Mouse (Mus musculus) CH12.LX (cell line): ENCODE results near the gene Slc43a1. TPM values are rescaled to one million over a fixed set of nuclear protein-coding genes. Genes with fewer than 3 reads are reported as not detected.

Source experiments
- DNase-seq: peaks from one replicate; pipeline ENCODE4 v3.0.0-alpha.2; 2013; ENCODE audit errors: extremely low read depth
- H3K27ac ChIP-seq: 2 replicates; pipeline ENCODE4 v1.5.1; 2012; ENCODE audit warnings: low read depth, mild to moderate bottlenecking, control low read depth, moderate library complexity; ENCODE audit not compliant: insufficient read depth
- H3K27me3 ChIP-seq: replicated peaks from 2 replicates; pipeline ENCODE3; 2012; ENCODE audit warnings: inconsistent platforms
- H3K36me3 ChIP-seq, 2 experiments: replicated peaks in 1 of 2; 2 replicates each; pipeline versions ENCODE3 to v1.6.1; 2012; ENCODE audit warnings: inconsistent platforms in 1 of 2, low read length in 1 of 2, mild to moderate bottlenecking in 1 of 2, mixed read lengths in 1 of 2, moderate library complexity in 1 of 2; ENCODE audit not compliant: control insufficient read depth in 1 of 2, insufficient read depth in 1 of 2
- H3K4me1 ChIP-seq, 2 experiments: 2 replicates each; pipeline ENCODE4 v1.6.1; 2012; ENCODE audit warnings: inconsistent platforms in 1 of 2, moderate library complexity in 1 of 2; ENCODE audit not compliant: insufficient read depth in 2 of 2, control insufficient read depth in 1 of 2
- H3K4me2 ChIP-seq: 2 replicates; pipeline ENCODE4 v1.6.1; 2012; ENCODE audit warnings: low read depth, mild to moderate bottlenecking, control low read depth; ENCODE audit not compliant: poor library complexity, insufficient read depth, severe bottlenecking
- H3K4me3 ChIP-seq, 3 experiments: fragments of 150-350 bp in 1 of 3; sonication (generic) in 1 of 3; replicated peaks in 1 of 3; 2 replicates each; pipeline versions ENCODE3 to v1.5.1; 2011 to 2012; ENCODE audit warnings: low read depth in 2 of 3, low read length in 2 of 3, mild to moderate bottlenecking in 2 of 3, moderate library complexity in 2 of 3, control low read depth in 1 of 3, improper control_type of control experiment in 1 of 3, inconsistent platforms in 1 of 3, mixed read lengths in 1 of 3; ENCODE audit not compliant: poor library complexity in 1 of 3
- H3K79me2 ChIP-seq: replicated peaks from 2 replicates; pipeline ENCODE4 v1.6.1; 2012; ENCODE audit warnings: mild to moderate bottlenecking, moderate library complexity; ENCODE audit not compliant: control insufficient read depth, poor library complexity, insufficient read depth, severe bottlenecking; ENCODE audit errors: extremely low read depth
- H3K9ac ChIP-seq: 2 replicates; pipeline ENCODE4 v1.6.1; 2012; ENCODE audit warnings: low read depth, mild to moderate bottlenecking, control low read depth, moderate library complexity; ENCODE audit not compliant: insufficient read depth
- H3K9me3 ChIP-seq: replicated peaks from 2 replicates; pipeline ENCODE3; 2012; ENCODE audit warnings: low read length, inconsistent platforms, mixed read lengths
- MAFK ChIP-seq: IDR thresholded peaks from 2 replicates; pipeline ENCODE4 v1.6.1; 2011; ENCODE audit warnings: low read length, improper control_type of control experiment; ENCODE audit not compliant: insufficient replicate concordance
- MEF2A ChIP-seq: IDR thresholded peaks from 2 replicates; pipeline ENCODE4 v1.6.1; 2014; ENCODE audit warnings: low read depth, mild to moderate bottlenecking, inconsistent platforms, low read length, improper control_type of control experiment, borderline replicate concordance
- dilution Hi-C: fragments of 300-500 bp; cut with MboI; formaldehyde crosslinking; loops from 2 replicates; pipeline ENCODE4 v1.14.3; 2020; ENCODE audit warnings: low sequenced_read_pairs; ENCODE audit not compliant: extremely low pct_unique_long_range_greater_than_20kb, extremely low pct_ligation_motif_present
- in situ Hi-C: fragments of 300-500 bp; cut with MboI; formaldehyde crosslinking; loops from 3 replicates; pipeline ENCODE4 v1.14.3; 2019; ENCODE audit warnings: low sequenced_read_pairs, low pct_ligation_motif_present, low pct_unique_long_range_greater_than_20kb, mixed read lengths
- polyA plus RNA-seq: library from polyadenylated mRNA; unstranded; fragments of >175 nt; gene quantifications from 2 replicates; pipeline ENCODE4 v1.2.1, GENCODE M21; 2012; ENCODE audit warnings: low read depth; ENCODE audit not compliant: insufficient read length
- total RNA-seq, 2 experiments: library from RNA; depleted of rRNA; stranded (reverse); fragments of 300-350 nt in 1 of 2; fragments of >200 nt in 1 of 2; gene quantifications; 2 replicates each; pipeline ENCODE4 v1.2.3; 2012 to 2014

Slc43a1 gene
- total and polyA plus RNA-seq, 3 experiments, result 0.19 to 5.0 (median 0.30) TPM

- Histone ChIP-seq H3K36me3 (no peaks in the 10 kb centered on the region), H3K79me2 (no peaks in the 10 kb centered on the region), H3K9ac (no peak overlapping the region), H3K27ac (no peak overlapping the region), H3K9me3 (no peaks in the 10 kb centered on the region), H3K4me2 (no peak overlapping the region), H3K27me3 (no peaks in the 10 kb centered on the region), H3K4me1 (peaks cover 2 to 6% of the 10 kb centered on the region in 2 experiments; a peak in 1 of 4 replicates), H3K4me3 (no peak overlapping the region)
- in situ Hi-C loops, result no loop called here
- no peak for DNase-seq
- TF ChIP-seq MEF2A, result no peak
- no peak for TF ChIP-seq MAFK
- dilution Hi-C loops, result no loop called here
Measured at GRCm38 (mm10) chr2:84912722-84913121, 74.1 kb downstream of the Slc43a1 start.

Other genes with a start within 250 kb of the Slc43a1 start
Only the 20 nearest of the 21 such genes appear.
- gene Ctnnd1, start 188.1 kb upstream of the Slc43a1 start, total RNA-seq (2012; rRNA removed), result 2.7 and 2.8 TPM in 2 replicates
- gene Ctnnd1, start 188.1 kb upstream of the Slc43a1 start, total RNA-seq (2014; rRNA removed), result 0.28 and 0.38 TPM in 2 replicates
- gene Ctnnd1, start 188.1 kb upstream of the Slc43a1 start, polyA plus RNA-seq, result 1.2 and 1.5 TPM in 2 replicates
- 0.04 and 0.08 TPM in 2 replicates for gene Btbd18, start 179.8 kb upstream of the Slc43a1 start, total RNA-seq (2012; rRNA removed)
- not detected in 2 replicates for gene Btbd18, start 179.8 kb upstream of the Slc43a1 start, total RNA-seq (2014; rRNA removed)
- gene Btbd18, start 179.8 kb upstream of the Slc43a1 start, polyA plus RNA-seq, result 0.18 and 0.24 TPM in 2 replicates
- 453 and 473 TPM in 2 replicates for gene Selenoh, start 168.1 kb upstream of the Slc43a1 start, total RNA-seq (2012; rRNA removed)
- 408 and 428 TPM in 2 replicates for gene Selenoh, start 168.1 kb upstream of the Slc43a1 start, total RNA-seq (2014; rRNA removed)
- gene Selenoh, start 168.1 kb upstream of the Slc43a1 start, polyA plus RNA-seq, result 275 and 277 TPM in 2 replicates
- not detected in 2 replicates for gene Gm28635, start 160.8 kb upstream of the Slc43a1 start, total RNA-seq (2012; rRNA removed)
- not detected in 2 replicates for gene Gm28635, start 160.8 kb upstream of the Slc43a1 start, total RNA-seq (2014; rRNA removed)
- gene Gm28635, start 160.8 kb upstream of the Slc43a1 start, polyA plus RNA-seq, result not detected in 2 replicates
- 10.7 and 12.7 TPM in 2 replicates for gene Med19, start 160.4 kb upstream of the Slc43a1 start, total RNA-seq (2012; rRNA removed)
- gene Med19, start 160.4 kb upstream of the Slc43a1 start, total RNA-seq (2014; rRNA removed), result 25.6 and 25.9 TPM in 2 replicates
- gene Med19, start 160.4 kb upstream of the Slc43a1 start, polyA plus RNA-seq, result 23.1 and 24.7 TPM in 2 replicates
- 58.7 and 76.5 TPM in 2 replicates for gene Tmx2, start 159.7 kb upstream of the Slc43a1 start, total RNA-seq (2012; rRNA removed)
- gene Tmx2, start 159.7 kb upstream of the Slc43a1 start, total RNA-seq (2014; rRNA removed), result 66.4 and 68.1 TPM in 2 replicates
- gene Tmx2, start 159.7 kb upstream of the Slc43a1 start, polyA plus RNA-seq, result 70.4 and 75.5 TPM in 2 replicates
- gene Zdhhc5, start 123.7 kb upstream of the Slc43a1 start, total RNA-seq (2012; rRNA removed), result 25.4 and 28.5 TPM in 2 replicates
- gene Zdhhc5, start 123.7 kb upstream of the Slc43a1 start, total RNA-seq (2014; rRNA removed), result 35.5 and 37.7 TPM in 2 replicates
- 37.6 and 45.5 TPM in 2 replicates for gene Zdhhc5, start 123.7 kb upstream of the Slc43a1 start, polyA plus RNA-seq
- gene Clp1, start 111.5 kb upstream of the Slc43a1 start, total RNA-seq (2012; rRNA removed), result 32.0 and 42.1 TPM in 2 replicates
- gene Clp1, start 111.5 kb upstream of the Slc43a1 start, total RNA-seq (2014; rRNA removed), result 65.2 and 67.1 TPM in 2 replicates
- gene Clp1, start 111.5 kb upstream of the Slc43a1 start, polyA plus RNA-seq, result 37.0 and 46.5 TPM in 2 replicates
- gene Ypel4, start 104.8 kb upstream of the Slc43a1 start, total RNA-seq (2012; rRNA removed), result 0.25 and 0.59 TPM in 2 replicates
- gene Ypel4, start 104.8 kb upstream of the Slc43a1 start, total RNA-seq (2014; rRNA removed), result not detected in 2 replicates
- gene Ypel4, start 104.8 kb upstream of the Slc43a1 start, polyA plus RNA-seq, result not detected in 2 replicates
- gene Gm19426, start 95.2 kb upstream of the Slc43a1 start, total RNA-seq (2012; rRNA removed), result not detected in 2 replicates
- not detected in 2 replicates for gene Gm19426, start 95.2 kb upstream of the Slc43a1 start, total RNA-seq (2014; rRNA removed)
- gene Gm19426, start 95.2 kb upstream of the Slc43a1 start, polyA plus RNA-seq, result not detected in 2 replicates
- gene Serping1, start 63.4 kb upstream of the Slc43a1 start, total RNA-seq (2012; rRNA removed), result not detected in 2 replicates
- gene Serping1, start 63.4 kb upstream of the Slc43a1 start, total RNA-seq (2014; rRNA removed), result not detected in 2 replicates
- not detected in 2 replicates for gene Serping1, start 63.4 kb upstream of the Slc43a1 start, polyA plus RNA-seq
- gene Ube2l6, start 40.0 kb upstream of the Slc43a1 start, total RNA-seq (2012; rRNA removed), result 1.7 and 2.0 TPM in 2 replicates
- 7.3 and 8.5 TPM in 2 replicates for gene Ube2l6, start 40.0 kb upstream of the Slc43a1 start, total RNA-seq (2014; rRNA removed)
- 4.1 and 5.0 TPM in 2 replicates for gene Ube2l6, start 40.0 kb upstream of the Slc43a1 start, polyA plus RNA-seq
- gene Smtnl1, start 16.2 kb upstream of the Slc43a1 start, total RNA-seq (2012; rRNA removed), result 0.71 and 1.5 TPM in 2 replicates
- 0.26 TPM in 1 of 2 replicates, not detected in the other for gene Smtnl1, start 16.2 kb upstream of the Slc43a1 start, total RNA-seq (2014; rRNA removed)
- gene Smtnl1, start 16.2 kb upstream of the Slc43a1 start, polyA plus RNA-seq, result 0.13 and 0.14 TPM in 2 replicates
- 81.2 and 99.6 TPM in 2 replicates for gene Timm10, start 11.9 kb upstream of the Slc43a1 start, total RNA-seq (2012; rRNA removed)
- 107 and 115 TPM in 2 replicates for gene Timm10, start 11.9 kb upstream of the Slc43a1 start, total RNA-seq (2014; rRNA removed)
- gene Timm10, start 11.9 kb upstream of the Slc43a1 start, polyA plus RNA-seq, result 77.7 and 86.0 TPM in 2 replicates
- not detected in 2 replicates for gene Rtn4rl2, start 47.9 kb downstream of the Slc43a1 start, total RNA-seq (2012; rRNA removed)
- gene Rtn4rl2, start 47.9 kb downstream of the Slc43a1 start, total RNA-seq (2014; rRNA removed), result not detected in 2 replicates
- gene Rtn4rl2, start 47.9 kb downstream of the Slc43a1 start, polyA plus RNA-seq, result not detected in 2 replicates
- gene Slc43a3, start 97.7 kb downstream of the Slc43a1 start, total RNA-seq (2012; rRNA removed), result 121 and 136 TPM in 2 replicates
- gene Slc43a3, start 97.7 kb downstream of the Slc43a1 start, total RNA-seq (2014; rRNA removed), result 163 and 176 TPM in 2 replicates
- 140 and 174 TPM in 2 replicates for gene Slc43a3, start 97.7 kb downstream of the Slc43a1 start, polyA plus RNA-seq
- 0.81 and 1.5 TPM in 2 replicates for gene Prg2, start 141.6 kb downstream of the Slc43a1 start, total RNA-seq (2012; rRNA removed)
- gene Prg2, start 141.6 kb downstream of the Slc43a1 start, total RNA-seq (2014; rRNA removed), result 0.60 and 1.1 TPM in 2 replicates
- gene Prg2, start 141.6 kb downstream of the Slc43a1 start, polyA plus RNA-seq, result 0.49 and 0.93 TPM in 2 replicates
- not detected in 2 replicates for gene Prg3, start 149.4 kb downstream of the Slc43a1 start, total RNA-seq (2012; rRNA removed)
- not detected in 2 replicates for gene Prg3, start 149.4 kb downstream of the Slc43a1 start, total RNA-seq (2014; rRNA removed)
- not detected in 2 replicates for gene Prg3, start 149.4 kb downstream of the Slc43a1 start, polyA plus RNA-seq
- 241 and 287 TPM in 2 replicates for gene Ssrp1, start 198.4 kb downstream of the Slc43a1 start, total RNA-seq (2012; rRNA removed)
- gene Ssrp1, start 198.4 kb downstream of the Slc43a1 start, total RNA-seq (2014; rRNA removed), result 287 and 297 TPM in 2 replicates
- 437 and 585 TPM in 2 replicates for gene Ssrp1, start 198.4 kb downstream of the Slc43a1 start, polyA plus RNA-seq
- 2.4 and 7.1 TPM in 2 replicates for gene P2rx3, start 198.6 kb downstream of the Slc43a1 start, total RNA-seq (2012; rRNA removed)
- gene P2rx3, start 198.6 kb downstream of the Slc43a1 start, total RNA-seq (2014; rRNA removed), result 1.7 and 2.2 TPM in 2 replicates
- gene P2rx3, start 198.6 kb downstream of the Slc43a1 start, polyA plus RNA-seq, result 3.7 and 4.7 TPM in 2 replicates